Mouse (Mus musculus) midbrain, embryonic 11.5 days (tissue): ENCODE results near the gene Fstl1. TPM values are rescaled to one million over a fixed set of nuclear protein-coding genes. Genes with fewer than 3 reads are reported as not detected.

ENCODE experiments used
- ATAC-seq: fragments of 200-750 bp; cut with Nextera tagmentation; 2 replicates; pipeline ENCODE4 v1.8.0; 2017; ENCODE audit warnings: moderate TSS enrichment, moderate library complexity; ENCODE audit not compliant: low FRiP score
- DNase-seq: peaks from one replicate; pipeline ENCODE4 v3.0.0; 2015; ENCODE audit warnings: low spot score; ENCODE audit errors: missing footprints
- H3K27ac ChIP-seq: fragments of 300-500 bp; sonication (generic); 2 replicates; pipeline ENCODE4 v1.5.1; 2014; ENCODE audit warnings: low read depth, low read length
- H3K27me3 ChIP-seq: fragments of 300-500 bp; sonication (generic); 2 replicates; pipeline ENCODE4 v1.6.1; 2014; ENCODE audit warnings: mild to moderate bottlenecking, low read length, moderate library complexity, mixed read lengths; ENCODE audit not compliant: control insufficient read depth, insufficient read depth
- H3K36me3 ChIP-seq: fragments of 300-500 bp; sonication (generic); 2 replicates; pipeline ENCODE4 v1.6.1; 2014; ENCODE audit warnings: mild to moderate bottlenecking, low read length, moderate library complexity, mixed read lengths; ENCODE audit not compliant: control insufficient read depth, insufficient read depth
- H3K4me1 ChIP-seq: fragments of 300-500 bp; sonication (generic); 2 replicates; pipeline ENCODE4 v1.6.1; 2014; ENCODE audit warnings: low read length; ENCODE audit not compliant: control insufficient read depth, insufficient read depth
- H3K4me2 ChIP-seq: fragments of 300-500 bp; sonication (generic); 2 replicates; pipeline ENCODE4 v1.6.1; 2014; ENCODE audit warnings: mild to moderate bottlenecking, moderate library complexity
- H3K4me3 ChIP-seq: fragments of 300-500 bp; sonication (generic); 2 replicates; pipeline ENCODE4 v1.5.1; 2014; ENCODE audit warnings: low read depth, low read length
- H3K9ac ChIP-seq: fragments of 300-500 bp; sonication (generic); 2 replicates; pipeline ENCODE4 v1.6.1; 2014; ENCODE audit warnings: low read length
- H3K9me3 ChIP-seq: fragments of 300-500 bp; sonication (generic); 2 replicates; pipeline ENCODE4 v1.6.1; 2016; ENCODE audit warnings: low read length; ENCODE audit not compliant: control insufficient read depth
- WGBS: fragments of 180-500 bp; shearing (Covaris S2); extraction: QIAGEN DNeasy Blood & Tissue Kit; methylation state at CpG from one replicate; pipeline ENCODE4 v1.1.7; 2014; 5-methylcytosine and 5-hydroxymethylcytosine counted together
- polyA plus RNA-seq: library from polyadenylated mRNA; unstranded; fragments of >200 nt; fragmentation: Nextera tagmentation; extraction: Ambion mirVana; gene quantifications from 2 replicates; pipeline ENCODE4 v1.2.1, GENCODE M21; 2014

Gene Fstl1
- 199 and 211 TPM in 2 replicates for polyA plus RNA-seq

DNA sequence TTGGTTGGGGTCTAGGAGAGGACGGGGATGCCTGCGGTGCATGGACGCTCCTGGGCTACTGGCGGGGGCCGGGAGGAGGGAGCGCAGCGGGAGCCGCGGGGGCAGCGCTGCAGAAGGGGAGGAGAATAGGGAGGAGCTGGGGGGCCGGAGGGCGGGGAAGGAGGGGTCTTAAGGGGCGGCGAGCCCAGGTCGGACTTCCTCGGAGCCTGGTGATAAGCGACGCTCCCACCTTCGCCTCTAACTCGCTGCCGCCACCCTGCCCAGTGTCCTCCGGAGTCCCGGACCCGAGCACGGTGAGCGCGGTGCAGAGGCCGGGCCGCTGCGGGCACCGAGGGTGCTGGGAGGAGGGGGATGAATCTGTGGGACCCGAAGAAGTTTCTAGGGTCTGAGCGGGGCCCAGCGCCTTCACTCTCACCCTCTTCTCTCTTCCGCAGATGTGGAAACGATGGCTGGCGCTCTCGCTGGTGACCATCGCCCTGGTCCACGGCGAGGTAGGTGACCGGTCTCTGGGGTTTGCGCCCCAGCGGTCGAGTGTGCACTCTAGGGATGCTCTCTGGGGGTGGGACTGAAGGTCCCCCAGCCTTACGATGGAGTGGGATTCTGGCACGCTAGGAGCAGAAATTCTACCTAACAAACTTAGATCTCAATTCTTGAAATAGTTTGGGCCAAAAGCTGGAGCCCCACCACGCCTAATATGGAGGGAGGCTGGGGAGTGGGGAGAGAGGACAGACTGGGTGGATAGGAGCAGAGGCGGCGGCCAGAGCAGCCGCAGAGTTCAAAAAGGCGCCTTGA lies at the start of gene Fstl1:
Gene Fstl1, plus strand, starts transcription at position 14 of the 792 bp plus-strand sequence.
- H3K4me3 ChIP-seq = peak within 1 kb of the TSS; percentile 69
- no peaks in the 10 kb centered on the region for H3K27me3 ChIP-seq
- peak within 1 kb of the TSS; percentile 53 for H3K27ac ChIP-seq
- H3K9me3 ChIP-seq = no peaks in the 10 kb centered on the region
- H3K9ac ChIP-seq = peak within 1 kb of the TSS; percentile 86
- WGBS = under 1% methylated on average over 44 of the region's 52 CpGs
- peaks cover 12% of the 10 kb centered on the region for H3K4me1 ChIP-seq
- H3K4me2 ChIP-seq = peak within 1 kb of the TSS; percentile 87
- no peaks in the 10 kb centered on the region for H3K36me3 ChIP-seq
- DNase-seq (peak; percentile 97), ATAC-seq (peak; percentile 89)

DNA sequence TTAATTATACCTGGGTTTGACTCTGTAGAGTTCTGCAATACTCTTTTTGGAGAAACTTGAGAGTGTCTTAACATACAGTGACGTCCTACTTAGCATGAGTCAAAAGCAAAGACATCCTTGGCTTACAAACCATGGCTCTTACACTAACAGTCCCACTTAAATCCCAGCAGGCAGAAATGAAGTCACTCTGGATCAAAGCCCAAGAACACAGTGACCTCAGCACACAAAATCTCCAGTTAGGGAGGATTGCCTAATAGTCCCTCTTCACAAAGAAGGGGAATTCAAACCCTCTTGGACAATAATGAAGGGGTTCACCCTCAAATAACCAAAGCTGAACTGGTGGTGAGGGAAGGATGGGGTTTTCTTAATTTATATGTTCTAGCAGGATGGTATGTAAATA lies 48.0 kb upstream of the Fstl1 start:
- Histone ChIP-seq H3K9me3 (no peaks in the 10 kb centered on the region), H3K4me1 (no peaks in the 10 kb centered on the region), H3K36me3 (no peaks in the 10 kb centered on the region), H3K27ac (no peak overlapping the region), H3K4me3 (no peak overlapping the region), H3K4me2 (no peak overlapping the region), H3K9ac (no peak overlapping the region), H3K27me3 (no peaks in the 10 kb centered on the region)
- ATAC-seq (no peak), DNase-seq (no peak)
- 71% methylated on average over 1 of the region's 1 CpGs for WGBS

DNA sequence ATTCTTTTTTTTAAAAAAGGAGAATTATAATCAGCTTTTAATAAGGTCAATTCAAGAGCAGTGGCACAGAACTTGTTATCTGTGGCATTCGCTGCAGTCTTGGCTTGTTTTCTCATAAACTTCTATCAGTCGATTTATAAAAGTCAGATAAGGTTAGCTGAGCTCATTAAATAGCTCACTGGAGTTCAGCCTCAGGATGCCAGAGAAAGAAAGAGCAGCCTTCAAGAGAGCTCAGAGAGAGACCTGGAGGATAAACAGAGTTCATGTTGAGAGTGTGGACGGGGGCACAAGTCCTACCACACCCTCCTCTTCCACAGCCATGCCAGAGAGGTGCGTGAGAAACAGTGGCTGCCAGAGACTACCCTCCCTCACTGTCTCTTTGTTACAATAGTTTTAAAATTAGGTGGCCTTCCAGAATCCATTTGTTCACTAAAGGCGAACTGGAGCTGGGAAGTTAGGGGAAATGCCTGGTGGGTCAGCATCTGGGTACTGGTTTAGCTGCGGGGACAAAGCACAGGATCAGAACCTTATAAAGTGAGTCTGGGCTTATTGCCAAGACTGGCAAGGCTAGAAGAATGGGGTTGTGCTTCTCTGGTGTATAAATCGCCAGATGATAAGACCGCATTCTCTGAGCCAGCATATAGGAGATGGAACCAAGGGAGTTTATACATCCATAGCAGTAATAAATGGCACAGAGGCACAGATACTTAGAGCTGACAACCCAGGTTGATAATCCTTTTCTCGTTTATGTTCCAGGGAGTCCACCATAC lies 47.1 kb upstream of the Fstl1 start:
- H3K4me3 ChIP-seq = no peak overlapping the region
- H3K9me3 ChIP-seq = no peaks in the 10 kb centered on the region
- no peak overlapping the region for H3K4me2 ChIP-seq
- H3K9ac ChIP-seq = no peak overlapping the region
- WGBS = 86% methylated on average over 9 of the region's 9 CpGs
- H3K27ac ChIP-seq = no peak overlapping the region
- H3K36me3 ChIP-seq = no peaks in the 10 kb centered on the region
- no peaks in the 10 kb centered on the region for H3K4me1 ChIP-seq
- DNase-seq = no peak
- no peaks in the 10 kb centered on the region for H3K27me3 ChIP-seq
- ATAC-seq = no peak

DNA sequence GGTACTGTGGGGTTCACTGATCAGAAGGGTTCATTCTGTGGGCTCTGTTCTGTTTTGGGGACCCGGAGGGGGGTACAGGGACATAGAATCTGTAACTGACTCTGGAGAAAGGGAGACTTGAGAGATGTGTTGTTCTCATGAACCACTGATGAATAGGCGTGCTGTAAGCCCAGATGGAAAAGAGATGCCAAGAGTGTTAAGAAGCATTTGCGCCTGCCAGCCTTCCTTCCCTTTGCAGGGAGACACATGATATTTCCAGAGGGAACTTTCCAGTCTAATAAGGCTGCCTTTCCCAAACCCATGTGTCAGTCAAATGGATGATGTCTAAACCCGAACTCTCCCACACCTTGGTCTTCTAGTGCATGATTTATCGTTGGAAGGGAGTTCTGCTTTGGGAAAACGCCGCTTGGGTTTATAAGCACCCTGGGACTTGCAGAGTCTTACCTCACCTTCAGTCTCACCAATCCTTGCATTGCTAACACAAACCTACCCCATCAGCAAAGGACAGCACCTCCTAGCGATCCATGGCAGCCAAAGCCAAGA lies 46.3 kb upstream of the Fstl1 start:
- H3K4me2 ChIP-seq = no peak overlapping the region
- 90% methylated on average over 8 of the region's 8 CpGs for WGBS
- no peak overlapping the region for H3K27ac ChIP-seq
- no peaks in the 10 kb centered on the region for H3K27me3 ChIP-seq
- ATAC-seq (no peak), DNase-seq (no peak)
- H3K36me3 ChIP-seq = no peaks in the 10 kb centered on the region
- H3K4me3 ChIP-seq = no peak overlapping the region
- H3K4me1 ChIP-seq = no peaks in the 10 kb centered on the region
- H3K9me3 ChIP-seq = no peaks in the 10 kb centered on the region
- H3K9ac ChIP-seq = no peak overlapping the region

DNA sequence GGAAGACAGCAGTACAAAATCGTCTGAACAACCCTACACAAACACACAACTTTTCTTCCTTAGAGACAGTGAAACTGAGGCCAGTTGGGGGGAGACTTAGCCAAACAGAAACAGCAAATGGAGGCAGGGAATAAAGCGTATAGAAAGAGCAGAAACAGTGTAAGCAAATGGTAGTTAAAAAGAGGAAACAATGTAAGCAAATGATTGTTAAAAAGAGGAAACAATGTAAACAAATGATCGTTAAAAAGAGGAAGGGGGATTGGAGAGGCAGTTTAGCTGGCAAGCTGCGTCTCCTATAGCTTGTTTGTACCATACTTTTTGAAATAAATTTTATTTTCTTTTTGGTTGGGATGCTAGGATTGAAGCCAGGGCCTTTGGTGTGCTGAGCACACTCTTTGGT lies 45.2 kb upstream of the Fstl1 start:
- Histone ChIP-seq H3K9me3 (no peaks in the 10 kb centered on the region), H3K36me3 (no peaks in the 10 kb centered on the region), H3K4me3 (no peak overlapping the region), H3K4me2 (no peak overlapping the region), H3K27ac (no peak overlapping the region), H3K9ac (no peak overlapping the region), H3K27me3 (no peaks in the 10 kb centered on the region), H3K4me1 (no peaks in the 10 kb centered on the region)
- ATAC-seq (no peak), DNase-seq (no peak)
- WGBS = 83% methylated on average over 4 of the region's 4 CpGs

DNA sequence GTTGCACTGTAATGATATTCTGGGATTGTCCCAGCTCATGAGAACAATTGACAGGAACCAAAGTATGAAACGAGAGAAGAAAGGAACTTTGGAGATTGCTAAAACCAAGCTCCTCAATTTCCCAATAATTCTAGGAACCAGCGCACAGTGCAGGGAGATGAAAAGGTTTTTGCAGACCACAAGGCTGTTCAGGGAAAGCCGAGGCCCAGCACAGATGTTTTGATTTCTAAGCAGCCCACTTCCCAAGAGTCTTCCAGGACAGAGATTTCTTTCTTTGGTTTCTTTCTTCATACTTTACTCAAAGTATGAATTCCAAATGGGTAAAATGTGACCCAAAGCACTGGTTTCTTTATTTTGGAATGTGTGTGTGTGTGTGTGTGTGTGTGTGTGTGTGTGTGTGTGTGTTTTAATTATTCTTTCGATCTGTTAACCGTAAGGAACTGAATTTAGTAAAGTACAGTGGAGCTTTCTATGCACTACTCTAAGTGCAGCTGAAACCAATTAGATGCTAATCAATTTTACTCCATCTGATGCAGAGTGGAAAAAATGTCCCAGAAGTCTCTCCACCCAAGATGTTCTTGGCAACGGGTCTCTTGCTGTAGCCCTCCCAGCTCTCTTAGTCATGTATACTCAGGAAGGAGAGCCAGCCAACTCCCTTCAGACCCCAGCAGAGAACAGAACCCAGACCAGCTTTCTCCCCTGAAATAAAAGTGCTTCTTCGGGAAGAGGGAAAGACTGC lies 44.5 kb upstream of the Fstl1 start:
- no peak overlapping the region for H3K27ac ChIP-seq
- DNase-seq = no peak
- 78% methylated on average over 7 of the region's 7 CpGs for WGBS

DNA sequence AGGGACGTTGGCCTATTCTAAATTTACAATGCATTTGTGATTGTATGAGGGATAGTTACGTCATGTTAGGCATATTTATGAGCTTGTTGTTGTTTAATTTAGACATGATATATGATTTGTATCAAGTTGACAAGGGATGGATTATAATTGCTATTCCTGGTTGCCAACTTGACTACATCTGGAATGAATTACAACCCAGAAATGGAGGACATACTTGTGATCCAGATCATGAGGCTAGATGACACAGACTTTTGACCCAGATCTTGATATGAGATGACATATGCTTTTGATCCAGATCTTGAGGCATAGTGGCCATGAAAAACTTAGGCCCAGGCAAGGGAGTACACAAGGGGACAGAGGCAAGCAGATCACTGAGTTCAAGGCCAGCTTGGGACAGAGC lies 36.6 kb upstream of the Fstl1 start:
- DNase-seq (no peak), ATAC-seq (no peak)
- no peak overlapping the region for H3K4me3 ChIP-seq
- no peaks in the 10 kb centered on the region for H3K36me3 ChIP-seq
- H3K9me3 ChIP-seq = no peaks in the 10 kb centered on the region
- no peak overlapping the region for H3K4me2 ChIP-seq
- H3K9ac ChIP-seq = no peak overlapping the region
- H3K27me3 ChIP-seq = no peaks in the 10 kb centered on the region
- H3K27ac ChIP-seq = no peak overlapping the region
- no peaks in the 10 kb centered on the region for H3K4me1 ChIP-seq
- WGBS = 87% methylated on average over 2 of the region's 2 CpGs

More for the DNA sequence above, 44.5 kb upstream of the Fstl1 start:
- Histone ChIP-seq H3K36me3 (no peaks in the 10 kb centered on the region), H3K4me1 (no peaks in the 10 kb centered on the region), H3K9ac (no peak overlapping the region), H3K9me3 (no peaks in the 10 kb centered on the region), H3K27me3 (no peaks in the 10 kb centered on the region), H3K4me3 (no peak overlapping the region), H3K4me2 (no peak overlapping the region)
- ATAC-seq = no peak

DNA sequence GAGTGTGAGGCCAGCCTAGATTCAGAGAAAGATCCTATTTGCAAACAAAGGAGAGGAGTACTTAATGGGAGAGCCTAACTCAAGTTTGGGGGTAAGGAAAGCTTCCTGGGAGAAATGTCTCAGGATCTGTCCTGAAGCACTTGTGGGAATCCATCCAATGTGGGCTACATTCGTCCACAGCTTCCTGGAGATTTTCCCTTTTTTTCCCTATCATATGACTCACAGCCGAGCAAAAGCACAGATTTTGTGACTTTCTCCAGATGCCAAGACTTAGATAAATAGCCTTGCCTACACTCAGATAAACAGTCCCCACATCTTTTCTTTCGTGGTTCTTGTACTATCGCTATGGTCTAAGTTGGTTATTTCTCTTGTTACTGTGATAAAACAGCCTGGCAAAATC lies 34.4 kb upstream of the Fstl1 start:
- no peak for DNase-seq
- no peaks in the 10 kb centered on the region for H3K4me1 ChIP-seq
- no peaks in the 10 kb centered on the region for H3K36me3 ChIP-seq
- no peak overlapping the region for H3K4me2 ChIP-seq
- H3K9ac ChIP-seq = no peak overlapping the region
- no peaks in the 10 kb centered on the region for H3K27me3 ChIP-seq
- H3K9me3 ChIP-seq = no peaks in the 10 kb centered on the region
- no peak overlapping the region for H3K27ac ChIP-seq
- no peak overlapping the region for H3K4me3 ChIP-seq
- ATAC-seq = no peak
- 90% methylated on average over 4 of the region's 4 CpGs for WGBS
